ENCODE assay signal across 10 mouse cellular contexts in genomic region chr2:32756674-32757055, GRCm38 (mm10). TPM values are rescaled to one million over a fixed set of nuclear protein-coding genes. Genes with fewer than 3 reads are reported as not detected.
A peak's percentile ranks its signal among the peaks of the same experiment; 100 is the strongest.
DNase-seq lines count a peak whose midpoint lies in the region; ATAC-seq and TF ChIP-seq lines count a peak whose summit lies in the region.
"Had no signal": no experiment of that assay in that cellular context is flagged by ENCODE, and none has a peak within 500 bp of the region (broad histone marks: within the 10 kb centered on the region; RNA-seq: fewer than 3 reads in every experiment).

No protein-coding gene starts in this region.

- no peaks in the 10 kb centered on the region for H3K9me3 ChIP-seq in forebrain, postnatal 0 days (ENCODE audit: low read length)
- H3K9me3 ChIP-seq in liver, embryonic 14.5 days (ENCODE audit: control insufficient read depth, low read length): no peaks in the 10 kb centered on the region
- no peaks in the 10 kb centered on the region for H3K9me3 ChIP-seq in stomach, embryonic 16.5 days (replicated peaks; ENCODE audit: control insufficient read depth, low read length)

- H3K4me3 ChIP-seq in testis, adult 2 months (ENCODE audit: control insufficient read depth, low read depth, low read length): peak overlapping the region; percentile 94
- 0 out of 2 replicates have a peak overlapping the region, but pooled peaks have one; percentile 64 for H3K4me3 ChIP-seq in forebrain, postnatal 0 days (ENCODE audit: low read depth, low read length)
- peak overlapping the region in 1 of 2 experiments; percentile 78; a peak in 2 of 4 replicates for H3K4me3 ChIP-seq in liver, embryonic 14.5 days (ENCODE audit: insufficient read depth in 1 of 2, low read depth in 2 of 2, low read length in 2 of 2)
- no peak overlapping the region for H3K4me3 ChIP-seq in stomach, embryonic 16.5 days (replicated peaks; ENCODE audit: low read length)

- ATAC-seq in forebrain, postnatal 0 days: peak; percentile 10
- ATAC-seq in liver, embryonic 14.5 days (ENCODE audit: insufficient read depth): no peak
- peak; percentile 5; the same call in 1 of the 2 replicates for ATAC-seq in stomach, embryonic 16.5 days (ENCODE audit: insufficient read depth, low FRiP score)

- H3K9ac ChIP-seq in forebrain, postnatal 0 days: no peak overlapping the region
- no peak overlapping the region for H3K9ac ChIP-seq in liver, embryonic 14.5 days (replicated peaks)
- no peak overlapping the region for H3K9ac ChIP-seq in stomach, embryonic 16.5 days (ENCODE audit: low read length)

- no peak for TF ChIP-seq CTCF in testis, adult 2 months (IDR thresholded peaks at IDR 0.05; ENCODE audit: control insufficient read depth, insufficient read depth, insufficient replicate concordance, low read depth, low read length)
- no peak for TF ChIP-seq CTCF in forebrain, postnatal 0 days (IDR thresholded peaks at IDR 0.05; ENCODE audit: low read depth)
- TF ChIP-seq CTCF in liver, embryonic 14.5 days (IDR thresholded peaks at IDR 0.05; ENCODE audit: low read depth): no peak

- H3K36me3 ChIP-seq in testis, adult 2 months (ENCODE audit: control insufficient read depth, insufficient read depth, low read length): no peaks in the 10 kb centered on the region
- peaks cover 50% of the 10 kb centered on the region for H3K36me3 ChIP-seq in forebrain, postnatal 0 days (ENCODE audit: insufficient read depth)
- H3K36me3 ChIP-seq in liver, embryonic 14.5 days (replicated peaks; ENCODE audit: control insufficient read depth, insufficient read depth, low read depth): no peaks in the 10 kb centered on the region
- no peaks in the 10 kb centered on the region for H3K36me3 ChIP-seq in stomach, embryonic 16.5 days (ENCODE audit: control insufficient read depth, insufficient read depth, low read length)

- no peaks in the 10 kb centered on the region for H3K27me3 ChIP-seq in testis, adult 2 months (ENCODE audit: control insufficient read depth, insufficient read depth, low read length)
- H3K27me3 ChIP-seq in forebrain, postnatal 0 days (ENCODE audit: insufficient read depth, low read length): no peaks in the 10 kb centered on the region
- no peaks in the 10 kb centered on the region for H3K27me3 ChIP-seq in liver, embryonic 14.5 days (ENCODE audit: control insufficient read depth, insufficient read depth, low read length)
- no peaks in the 10 kb centered on the region for H3K27me3 ChIP-seq in stomach, embryonic 16.5 days (ENCODE audit: control insufficient read depth, insufficient read depth, low read length)

- no peak overlapping the region for H3K4me2 ChIP-seq in forebrain, postnatal 0 days (ENCODE audit: low read depth)
- peak overlapping the region; percentile 97 for H3K4me2 ChIP-seq in liver, embryonic 14.5 days (ENCODE audit: low read depth)
- H3K4me2 ChIP-seq in stomach, embryonic 16.5 days (ENCODE audit: low read depth, low read length): no peak overlapping the region

- no peak for TF ChIP-seq EP300 in liver, embryonic 14.5 days (IDR thresholded peaks at IDR 0.05; ENCODE audit: low read depth)

- TF ChIP-seq POLR2A in testis, adult 2 months (IDR thresholded peaks at IDR 0.05; ENCODE audit: control insufficient read depth, low read depth, low read length): no peak

- peaks cover 2% of the 10 kb centered on the region; the same call in 1 of the 2 replicates for H3K4me1 ChIP-seq in testis, adult 2 months (ENCODE audit: control insufficient read depth, insufficient read depth, low read length)
- H3K4me1 ChIP-seq in forebrain, postnatal 0 days (ENCODE audit: insufficient read depth): peaks cover 8% of the 10 kb centered on the region
- H3K4me1 ChIP-seq in liver, embryonic 14.5 days (replicated peaks; ENCODE audit: control insufficient read depth in 2 of 2, insufficient read depth in 2 of 2, low read length in 1 of 2): no peaks in the 10 kb centered on the region
- H3K4me1 ChIP-seq in stomach, embryonic 16.5 days (ENCODE audit: control insufficient read depth, insufficient read depth, low read length): peaks cover 3% of the 10 kb centered on the region; the same call in 1 of the 2 replicates

- peak overlapping the region; percentile 30 for H3K27ac ChIP-seq in testis, adult 2 months (ENCODE audit: control insufficient read depth, insufficient read depth, low read depth, low read length)
- H3K27ac ChIP-seq in forebrain, postnatal 0 days (ENCODE audit: low read depth, low read length): no peak overlapping the region
- no peak overlapping the region for H3K27ac ChIP-seq in liver, embryonic 14.5 days
- H3K27ac ChIP-seq in stomach, embryonic 16.5 days (ENCODE audit: low read length): no peak overlapping the region
- H3K27ac ChIP-seq: macrophage had no signal

- no peak for DNase-seq in testis, postnatal 10 days (ENCODE audit: low spot score)
- DNase-seq in forebrain, postnatal 0 days: no peak
- no peak for DNase-seq in liver, embryonic 14.5 days (ENCODE audit: low read depth in 3 of 3, low spot score in 3 of 3)
- no peak for DNase-seq in layer of hippocampus, adult 9-10 months (ENCODE audit: low spot score)
- no peak for DNase-seq in cerebellum, adult 8-10 months
- no peak for DNase-seq in urinary bladder, postnatal 36 days (ENCODE audit: low spot score in 2 of 2)

- WGBS in forebrain, postnatal 0 days: 16% methylated on average over 5 of the region's 6 CpGs
- 37% methylated on average over 6 of the region's 6 CpGs for WGBS in liver, embryonic 14.5 days (ENCODE audit: insufficient replicate concordance)
- 37% methylated on average over 6 of the region's 6 CpGs for WGBS in stomach, embryonic 16.5 days

RNA-seq across cellular contexts. Expression of gene Tor2a, which starts 0.4 kb away (rescaled TPM):
- polyA plus RNA-seq in testis, adult 2 months (2012; rRNA removed): 17.9 and 18.3 TPM in 2 replicates
- total RNA-seq in forebrain, postnatal 0 days (2014; rRNA removed): 51.4 and 54.3 TPM in 2 replicates
- 40.7 and 44.8 TPM in 2 replicates for polyA plus RNA-seq in forebrain, postnatal 0 days (2015; fragmentation: Nextera tagmentation; extraction: Ambion mirVana)
- polyA plus RNA-seq in liver, embryonic 14.5 days (2012; rRNA removed): 21.2 and 30.7 TPM in 2 replicates
- polyA plus RNA-seq in liver, embryonic 14.5 days (2014; fragmentation: Nextera tagmentation; extraction: Ambion mirVana): 25.2 and 28.1 TPM in 2 replicates
- polyA plus RNA-seq in stomach, embryonic 16.5 days (2015; fragmentation: Nextera tagmentation; extraction: Ambion mirVana): 59.2 and 67.0 TPM in 2 replicates

RNA-seq across cellular contexts. Expression of gene 6330409D20Rik, which starts 15.8 kb away (rescaled TPM):
- 0.10 and 0.16 TPM in 2 replicates for polyA plus RNA-seq in testis, adult 2 months (2012; rRNA removed)
- 2.1 and 4.3 TPM in 2 replicates for total RNA-seq in forebrain, postnatal 0 days (2014; rRNA removed)
- polyA plus RNA-seq in forebrain, postnatal 0 days (2015; fragmentation: Nextera tagmentation; extraction: Ambion mirVana): 2.2 and 2.9 TPM in 2 replicates
- 0.07 TPM in 1 of 2 replicates, not detected in the other for polyA plus RNA-seq in liver, embryonic 14.5 days (2012; rRNA removed)
- polyA plus RNA-seq in liver, embryonic 14.5 days (2014; fragmentation: Nextera tagmentation; extraction: Ambion mirVana): not detected in 2 replicates
- polyA plus RNA-seq in stomach, embryonic 16.5 days (2015; fragmentation: Nextera tagmentation; extraction: Ambion mirVana): 0.20 and 0.28 TPM in 2 replicates
- total RNA-seq: gastrocnemius, postnatal 14 days had no signal
- polyA plus RNA-seq: macrophage had no signal

RNA-seq across cellular contexts. Expression of gene Ttc16, which starts 18.8 kb away (rescaled TPM):
- polyA plus RNA-seq in testis, adult 2 months (2012; rRNA removed): 132 and 146 TPM in 2 replicates
- 1.00 and 1.8 TPM in 2 replicates for total RNA-seq in forebrain, postnatal 0 days (2014; rRNA removed)
- 0.68 and 1.2 TPM in 2 replicates for polyA plus RNA-seq in forebrain, postnatal 0 days (2015; fragmentation: Nextera tagmentation; extraction: Ambion mirVana)
- 0.18 and 0.22 TPM in 2 replicates for polyA plus RNA-seq in liver, embryonic 14.5 days (2012; rRNA removed)
- 0.09 and 0.10 TPM in 2 replicates for polyA plus RNA-seq in liver, embryonic 14.5 days (2014; fragmentation: Nextera tagmentation; extraction: Ambion mirVana)
- polyA plus RNA-seq in stomach, embryonic 16.5 days (2015; fragmentation: Nextera tagmentation; extraction: Ambion mirVana): 0.12 and 0.21 TPM in 2 replicates
- total RNA-seq: gastrocnemius, postnatal 14 days had no signal
- polyA plus RNA-seq: macrophage had no signal

RNA-seq across cellular contexts. Expression of gene Ptrh1, which starts 18.9 kb away (rescaled TPM):
- 24.7 and 34.2 TPM in 2 replicates for polyA plus RNA-seq in testis, adult 2 months (2012; rRNA removed)
- 2.4 and 5.5 TPM in 2 replicates for total RNA-seq in forebrain, postnatal 0 days (2014; rRNA removed)
- 4.0 and 4.8 TPM in 2 replicates for polyA plus RNA-seq in forebrain, postnatal 0 days (2015; fragmentation: Nextera tagmentation; extraction: Ambion mirVana)
- polyA plus RNA-seq in liver, embryonic 14.5 days (2012; rRNA removed): 1.3 and 1.7 TPM in 2 replicates
- 1.9 and 2.2 TPM in 2 replicates for polyA plus RNA-seq in liver, embryonic 14.5 days (2014; fragmentation: Nextera tagmentation; extraction: Ambion mirVana)
- 3.9 and 6.7 TPM in 2 replicates for polyA plus RNA-seq in stomach, embryonic 16.5 days (2015; fragmentation: Nextera tagmentation; extraction: Ambion mirVana)

RNA-seq across cellular contexts. Expression of gene Cfap157, which starts 27.6 kb away (rescaled TPM):
- 51.6 and 54.7 TPM in 2 replicates for polyA plus RNA-seq in testis, adult 2 months (2012; rRNA removed)
- 1.0 and 1.2 TPM in 2 replicates for total RNA-seq in forebrain, postnatal 0 days (2014; rRNA removed)
- polyA plus RNA-seq in forebrain, postnatal 0 days (2015; fragmentation: Nextera tagmentation; extraction: Ambion mirVana): 0.94 and 2.8 TPM in 2 replicates
- not detected in 2 replicates for polyA plus RNA-seq in liver, embryonic 14.5 days (2012; rRNA removed)
- polyA plus RNA-seq in liver, embryonic 14.5 days (2014; fragmentation: Nextera tagmentation; extraction: Ambion mirVana): not detected in 2 replicates
- 0.10 and 0.41 TPM in 2 replicates for polyA plus RNA-seq in stomach, embryonic 16.5 days (2015; fragmentation: Nextera tagmentation; extraction: Ambion mirVana)
- polyA plus RNA-seq: macrophage had no signal

Comparison
In these comparisons a context has a peak if more than half of its experiments do, and no peak if none do; other contexts are left out.
1. RNA of gene Ttc16, which starts 18.8 kb away (polyA plus RNA-seq): 132 to 146 TPM in testis, adult 2 months; 0.68 to 1.2 TPM in forebrain, postnatal 0 days, 0.09 to 0.22 TPM in liver, embryonic 14.5 days and 0.12 to 0.21 TPM in stomach, embryonic 16.5 days; every median in the first group is over 10 times any median in the second.